Mouse (Mus musculus) heart, adult 10 weeks (tissue): ENCODE data around the gene Psmc5. TPM values are rescaled to one million over a fixed set of nuclear protein-coding genes. Genes with fewer than 3 reads are reported as not detected.

ENCODE experiments used
- polyA plus RNA-seq: library from polyadenylated mRNA; stranded (reverse); fragments of 350-450 nt; fragmentation: Illumina TruSeq; extraction: RNeasy Lipid Tissue Mini Kit (QIAGEN cat#74804); gene quantifications from one replicate; pipeline ENCODE4 v1.2.3, GENCODE M21; 2014; ENCODE audit warnings: low read depth, low replicate concordance

Gene Psmc5
- polyA plus RNA-seq = 140 TPM

DNA sequence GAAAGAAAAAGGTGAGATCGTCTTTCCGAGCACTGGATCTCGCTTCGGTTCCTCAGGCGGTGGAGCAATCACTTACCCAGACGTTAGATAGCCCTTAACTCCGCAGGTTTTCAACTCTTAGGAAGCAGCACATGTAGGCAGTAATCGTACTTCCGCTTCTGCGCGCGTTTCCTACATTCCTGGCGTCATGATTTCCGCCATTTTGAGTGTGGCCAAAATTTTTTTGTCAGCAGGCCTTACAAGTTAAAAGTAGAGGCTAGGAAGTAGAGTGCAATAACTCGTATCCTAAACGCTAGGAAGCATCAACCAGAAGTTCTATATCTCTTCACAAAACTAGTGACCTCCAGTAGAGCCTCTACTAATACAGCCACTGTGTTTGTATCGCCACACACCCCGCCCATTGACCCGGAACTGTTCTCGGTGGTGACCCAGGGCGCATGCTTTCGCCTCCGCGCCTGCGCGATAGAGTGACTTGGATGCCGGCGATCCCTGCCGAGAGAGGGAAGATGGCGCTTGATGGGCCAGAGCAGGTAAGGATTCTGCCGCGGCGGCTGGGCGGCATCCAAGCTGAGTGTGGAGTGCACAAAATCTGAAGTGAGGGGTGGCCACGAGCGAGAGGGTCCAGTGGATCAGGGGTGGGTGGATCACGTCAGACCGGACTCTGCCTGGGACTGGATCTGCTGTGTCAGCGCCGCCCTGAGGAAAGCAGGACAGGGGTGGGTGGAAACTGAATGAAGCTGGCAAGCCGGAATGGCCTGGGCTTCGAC lies at the start of gene Psmc5, which contains the start of gene Ftsj3:
TSS of gene Psmc5 (plus strand) at position 470 of the 767 bp plus-strand sequence.
TSS of gene Ftsj3 (minus strand) at position 395 of the 767 bp plus-strand sequence.

DNA sequence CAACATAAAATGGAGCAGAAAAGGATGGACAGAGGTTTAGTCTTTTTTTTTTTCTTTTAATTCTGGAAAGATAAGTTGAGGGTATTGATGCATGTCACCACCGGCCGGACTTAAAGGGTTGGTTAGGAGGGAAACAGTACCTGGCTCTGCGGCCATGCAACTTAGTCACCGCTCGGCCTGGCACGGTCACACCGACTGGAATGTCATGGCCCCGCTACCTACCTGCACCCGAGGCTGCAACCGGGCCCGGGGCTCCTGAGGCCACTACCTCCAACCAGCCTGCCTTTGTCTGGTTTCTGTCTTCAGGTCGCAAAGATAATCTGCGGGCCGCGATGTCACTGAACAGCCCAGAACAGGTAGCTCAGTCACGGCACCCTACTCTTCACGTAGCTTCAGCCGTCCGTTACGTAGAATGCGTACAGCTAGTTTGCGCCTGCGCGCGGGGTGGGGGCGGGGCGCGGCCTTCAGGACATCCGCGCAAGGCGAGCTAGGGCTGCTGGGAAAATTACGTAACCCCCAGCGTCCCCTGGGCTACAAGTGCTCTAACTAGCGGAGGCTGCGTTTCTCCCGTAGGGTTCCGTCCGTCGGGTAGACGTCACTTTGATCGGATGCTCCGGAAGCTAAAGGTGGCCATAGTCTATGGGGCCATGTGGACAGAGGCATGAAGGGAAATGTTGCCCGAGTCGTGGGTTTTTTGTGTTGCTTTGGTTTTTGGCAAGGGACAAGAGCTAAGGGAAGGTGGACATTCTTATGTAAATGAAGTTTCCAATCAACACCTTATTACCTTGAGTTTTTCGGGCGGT lies 39.8 kb upstream of the Psmc5 start, which contains the start of gene Ccdc47:
TSS of gene Ccdc47 (minus strand) at position 418 of the 803 bp plus-strand sequence.

GRCm38 (mm10) chr11:106216730-106217490 lies 39.0 kb upstream of the Psmc5 start, which contains the start of gene Ddx42:
Gene Ddx42 (plus strand): TSS chr11:106216926.

GRCm38 (mm10) chr11:106272644-106273310 lies 16.8 kb downstream of the Psmc5 start, which contains the start of gene Smarcd2:
Gene Smarcd2 (minus strand): TSS chr11:106272972.

GRCm38 (mm10) chr11:106276454-106276853 lies 20.5 kb downstream of the Psmc5 start, which contains the start of gene Tcam1:
Gene Tcam1 (plus strand): TSS chr11:106276672.

DNA sequence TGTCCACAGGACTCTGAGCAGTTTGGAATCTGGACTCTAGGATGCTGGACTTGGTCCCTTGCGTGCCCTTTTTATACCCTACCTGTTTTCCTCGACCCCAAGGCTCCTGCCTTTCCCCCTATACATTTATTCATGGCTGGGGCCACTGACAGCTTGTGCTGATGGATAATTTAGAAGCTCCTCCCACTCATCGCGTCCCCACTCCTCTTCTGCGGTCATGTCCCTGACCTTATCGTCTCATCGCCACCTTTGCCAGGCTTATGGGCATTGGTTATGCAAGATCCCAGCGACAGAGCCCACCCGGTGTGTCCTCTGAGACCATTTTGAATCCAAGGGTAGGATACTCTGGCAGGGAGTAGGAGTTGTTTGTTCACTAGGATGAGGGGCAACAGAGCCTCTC lies 45.8 kb downstream of the Psmc5 start, which contains the start of gene Gh:
TSS of gene Gh (minus strand) at position 101 of the 400 bp plus-strand sequence.

Other genes with a start within 250 kb of the Psmc5 start
- not detected for gene Kcnh6, start 248.0 kb upstream of the Psmc5 start, polyA plus RNA-seq
- gene Dcaf7, start 219.3 kb upstream of the Psmc5 start, polyA plus RNA-seq = 32.6 TPM
- gene Taco1, start 190.1 kb upstream of the Psmc5 start, polyA plus RNA-seq = 61.1 TPM
- gene Map3k3, start 171.5 kb upstream of the Psmc5 start, polyA plus RNA-seq = 33.8 TPM
- not detected for gene Gm10840, start 95.3 kb upstream of the Psmc5 start, polyA plus RNA-seq
- 4.6 TPM for gene Limd2, start 95.3 kb upstream of the Psmc5 start, polyA plus RNA-seq
- gene Strada, start 54.0 kb upstream of the Psmc5 start, polyA plus RNA-seq = 10.7 TPM
- gene Ccdc47, start 39.8 kb upstream of the Psmc5 start, polyA plus RNA-seq = 116 TPM
- 28.4 TPM for gene Ddx42, start 39.2 kb upstream of the Psmc5 start, polyA plus RNA-seq
- 29.6 TPM for gene Ftsj3, start 75 bp upstream of the Psmc5 start, polyA plus RNA-seq
- 18.9 TPM for gene Smarcd2, start 16.8 kb downstream of the Psmc5 start, polyA plus RNA-seq
- gene Tcam1, start 20.5 kb downstream of the Psmc5 start, polyA plus RNA-seq = not detected
- not detected for gene Gh, start 45.7 kb downstream of the Psmc5 start, polyA plus RNA-seq
- gene Cd79b, start 58.6 kb downstream of the Psmc5 start, polyA plus RNA-seq = 1.9 TPM
- 19.6 TPM for gene Scn4a, start 97.1 kb downstream of the Psmc5 start, polyA plus RNA-seq
- gene Prr29, start 109.3 kb downstream of the Psmc5 start, polyA plus RNA-seq = 1.9 TPM
- gene Icam2, start 131.9 kb downstream of the Psmc5 start, polyA plus RNA-seq = 33.8 TPM
- 7.5 TPM for gene Ern1, start 231.7 kb downstream of the Psmc5 start, polyA plus RNA-seq